Mouse (Mus musculus): Measurements from ENCODE around the gene Farsb. TPM values are rescaled to one million over a fixed set of nuclear protein-coding genes. Genes with fewer than 3 reads are reported as not detected.

Gene Farsb
- total and polyA plus RNA-seq, 2 experiments from 2014 or later, result 72.8 to 129 TPM

- no peak for TF ChIP-seq CTCF (IDR thresholded peaks at IDR 0.05; ENCODE audit: low read depth)
These were observed 51.5 kb downstream of the Farsb start for GRCm38 (mm10) chr1:78437150-78437549.

GRCm38 (mm10) chr1:78436445-78436844, 52.3 kb downstream of the Farsb start:
- DNase-seq (ENCODE audit: low spot score), result no peak
- Histone ChIP-seq H3K4me2 (ENCODE audit: low read depth, low read length) (no peak overlapping the region), H3K27me3 (ENCODE audit: insufficient read depth, low read length) (no peaks in the 10 kb centered on the region), H3K27ac (no peak overlapping the region), H3K4me3 (ENCODE audit: low read length) (no peak overlapping the region), H3K9ac (replicated peaks; ENCODE audit: low read length) (no peak overlapping the region), H3K4me1 (ENCODE audit: insufficient read depth, low read length) (no peaks in the 10 kb centered on the region), H3K36me3 (ENCODE audit: insufficient read depth, low read length) (no peaks in the 10 kb centered on the region), H3K9me3 (ENCODE audit: low read length) (no peaks in the 10 kb centered on the region)
- no peak for ATAC-seq
- no peak for TF ChIP-seq CTCF (IDR thresholded peaks at IDR 0.05; ENCODE audit: low read depth)
- WGBS, result 93% methylated on average over 1 of the region's 1 CpGs

More at GRCm38 (mm10) chr1:78437150-78437549, 51.5 kb downstream of the Farsb start:
- Histone ChIP-seq H3K9ac (replicated peaks; ENCODE audit: low read length) (no peak overlapping the region), H3K4me2 (ENCODE audit: low read depth, low read length) (no peak overlapping the region), H3K27ac (no peak overlapping the region), H3K9me3 (ENCODE audit: low read length) (no peaks in the 10 kb centered on the region), H3K4me3 (ENCODE audit: low read length) (no peak overlapping the region), H3K4me1 (ENCODE audit: insufficient read depth, low read length) (no peaks in the 10 kb centered on the region), H3K27me3 (ENCODE audit: insufficient read depth, low read length) (no peaks in the 10 kb centered on the region), H3K36me3 (ENCODE audit: insufficient read depth, low read length) (no peaks in the 10 kb centered on the region)
- WGBS, result 68% methylated on average over 3 of the region's 3 CpGs
- ATAC-seq (no peak), DNase-seq (ENCODE audit: low spot score) (no peak)

- no peak for TF ChIP-seq CTCF (IDR thresholded peaks at IDR 0.05; ENCODE audit: low read depth)
- no peaks in the 10 kb centered on the region for H3K9me3 ChIP-seq (ENCODE audit: low read length)
- no peaks in the 10 kb centered on the region for H3K36me3 ChIP-seq (ENCODE audit: insufficient read depth, low read length)
- H3K27ac ChIP-seq, result no peak overlapping the region
- WGBS, result 50% methylated on average over 2 of the region's 2 CpGs
- H3K4me1 ChIP-seq (ENCODE audit: insufficient read depth, low read length), result no peaks in the 10 kb centered on the region
- no peak overlapping the region for H3K4me2 ChIP-seq (ENCODE audit: low read depth, low read length)
- H3K27me3 ChIP-seq (ENCODE audit: insufficient read depth, low read length), result no peaks in the 10 kb centered on the region
- H3K9ac ChIP-seq (replicated peaks; ENCODE audit: low read length), result no peak overlapping the region
- no peak overlapping the region for H3K4me3 ChIP-seq (ENCODE audit: low read length)
- no peak for DNase-seq (ENCODE audit: low spot score)
- ATAC-seq, result no peak
These were observed 52.7 kb downstream of the Farsb start for GRCm38 (mm10) chr1:78435967-78436366.

- TF ChIP-seq CTCF (IDR thresholded peaks at IDR 0.05; ENCODE audit: low read depth), result no peak
- no peak overlapping the region for H3K9ac ChIP-seq (replicated peaks; ENCODE audit: low read length)
- H3K27me3 ChIP-seq (ENCODE audit: insufficient read depth, low read length), result no peaks in the 10 kb centered on the region
- H3K4me1 ChIP-seq (ENCODE audit: insufficient read depth, low read length), result no peaks in the 10 kb centered on the region
- no peak overlapping the region for H3K4me2 ChIP-seq (ENCODE audit: low read depth, low read length)
- no peak overlapping the region for H3K27ac ChIP-seq
- no peak overlapping the region for H3K4me3 ChIP-seq (ENCODE audit: low read length)
- no peaks in the 10 kb centered on the region for H3K9me3 ChIP-seq (ENCODE audit: low read length)
- DNase-seq (ENCODE audit: low spot score) (no peak), ATAC-seq (no peak)
- no peaks in the 10 kb centered on the region for H3K36me3 ChIP-seq (ENCODE audit: insufficient read depth, low read length)
- WGBS, result 98% methylated on average over 9 of the region's 9 CpGs
These were observed 55.2 kb downstream of the Farsb start for GRCm38 (mm10) chr1:78433472-78433871.

DNA sequence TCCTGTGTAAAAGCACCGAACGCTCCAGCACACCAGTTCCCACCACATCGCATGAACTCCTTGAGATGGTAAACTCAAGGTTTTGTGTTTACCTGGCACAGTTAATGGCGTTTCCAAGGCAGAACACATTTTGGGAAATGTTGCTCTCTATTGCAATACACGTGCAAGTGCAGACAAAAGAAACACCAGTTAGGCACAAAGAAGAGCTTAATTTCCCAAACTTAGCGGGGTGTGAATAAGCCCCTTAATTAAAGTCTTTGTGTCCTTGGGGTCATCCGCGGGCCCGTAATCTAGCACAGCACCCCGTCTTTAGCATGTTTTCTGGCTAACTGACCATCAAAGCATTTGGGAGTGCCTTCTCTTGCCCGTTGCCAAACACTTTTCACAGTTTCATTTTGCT, 59.8 kb downstream of the Farsb start:
- no peak for ATAC-seq
- H3K4me1 ChIP-seq (ENCODE audit: insufficient read depth, low read length), result no peaks in the 10 kb centered on the region; the same call in 1 of the 2 replicates
- no peak overlapping the region for H3K4me3 ChIP-seq (ENCODE audit: low read length)
- no peaks in the 10 kb centered on the region for H3K36me3 ChIP-seq (ENCODE audit: insufficient read depth, low read length)
- H3K9ac ChIP-seq (replicated peaks; ENCODE audit: low read length), result no peak overlapping the region
- no peak overlapping the region for H3K27ac ChIP-seq
- no peaks in the 10 kb centered on the region for H3K9me3 ChIP-seq (ENCODE audit: low read length)
- 37% methylated on average over 11 of the region's 11 CpGs for WGBS
- no peak for TF ChIP-seq CTCF (IDR thresholded peaks at IDR 0.05; ENCODE audit: low read depth)
- no peaks in the 10 kb centered on the region for H3K27me3 ChIP-seq (ENCODE audit: insufficient read depth, low read length)
- no peak for DNase-seq (ENCODE audit: low spot score)
- H3K4me2 ChIP-seq (ENCODE audit: low read depth, low read length), result no peak overlapping the region

DNA sequence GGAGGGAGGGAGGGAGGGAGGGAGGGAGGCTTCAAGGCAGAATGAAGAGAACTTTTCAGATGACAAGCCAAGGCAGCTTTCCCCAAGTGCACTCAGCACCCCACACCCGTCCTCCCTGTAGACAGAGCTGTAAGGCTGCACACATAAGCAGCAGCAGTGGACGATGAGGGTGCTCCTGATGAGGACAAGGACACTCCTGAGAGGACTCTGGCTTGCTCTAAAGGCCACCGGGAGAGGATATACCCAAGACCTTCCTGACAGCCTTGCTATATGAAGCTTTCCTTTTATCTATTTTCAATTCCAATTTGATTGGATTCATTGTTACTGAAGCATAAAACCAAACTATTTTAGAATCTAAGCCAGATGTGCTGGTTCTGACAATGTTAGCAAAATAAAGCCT, 61.9 kb downstream of the Farsb start:
- H3K9ac ChIP-seq (replicated peaks; ENCODE audit: low read length), result no peak overlapping the region
- no peak for ATAC-seq
- no peaks in the 10 kb centered on the region; the same call in 1 of the 2 replicates for H3K4me1 ChIP-seq (ENCODE audit: insufficient read depth, low read length)
- H3K9me3 ChIP-seq (ENCODE audit: low read length), result no peaks in the 10 kb centered on the region
- H3K4me3 ChIP-seq (ENCODE audit: low read length), result no peak overlapping the region
- H3K36me3 ChIP-seq (ENCODE audit: insufficient read depth, low read length), result no peaks in the 10 kb centered on the region
- no peaks in the 10 kb centered on the region for H3K27me3 ChIP-seq (ENCODE audit: insufficient read depth, low read length)
- no peak for TF ChIP-seq CTCF (IDR thresholded peaks at IDR 0.05; ENCODE audit: low read depth)
- no peak overlapping the region for H3K27ac ChIP-seq
- H3K4me2 ChIP-seq (ENCODE audit: low read depth, low read length), result no peak overlapping the region
- 58% methylated on average over 3 of the region's 3 CpGs for WGBS
- no peak for DNase-seq (ENCODE audit: low spot score)

DNA sequence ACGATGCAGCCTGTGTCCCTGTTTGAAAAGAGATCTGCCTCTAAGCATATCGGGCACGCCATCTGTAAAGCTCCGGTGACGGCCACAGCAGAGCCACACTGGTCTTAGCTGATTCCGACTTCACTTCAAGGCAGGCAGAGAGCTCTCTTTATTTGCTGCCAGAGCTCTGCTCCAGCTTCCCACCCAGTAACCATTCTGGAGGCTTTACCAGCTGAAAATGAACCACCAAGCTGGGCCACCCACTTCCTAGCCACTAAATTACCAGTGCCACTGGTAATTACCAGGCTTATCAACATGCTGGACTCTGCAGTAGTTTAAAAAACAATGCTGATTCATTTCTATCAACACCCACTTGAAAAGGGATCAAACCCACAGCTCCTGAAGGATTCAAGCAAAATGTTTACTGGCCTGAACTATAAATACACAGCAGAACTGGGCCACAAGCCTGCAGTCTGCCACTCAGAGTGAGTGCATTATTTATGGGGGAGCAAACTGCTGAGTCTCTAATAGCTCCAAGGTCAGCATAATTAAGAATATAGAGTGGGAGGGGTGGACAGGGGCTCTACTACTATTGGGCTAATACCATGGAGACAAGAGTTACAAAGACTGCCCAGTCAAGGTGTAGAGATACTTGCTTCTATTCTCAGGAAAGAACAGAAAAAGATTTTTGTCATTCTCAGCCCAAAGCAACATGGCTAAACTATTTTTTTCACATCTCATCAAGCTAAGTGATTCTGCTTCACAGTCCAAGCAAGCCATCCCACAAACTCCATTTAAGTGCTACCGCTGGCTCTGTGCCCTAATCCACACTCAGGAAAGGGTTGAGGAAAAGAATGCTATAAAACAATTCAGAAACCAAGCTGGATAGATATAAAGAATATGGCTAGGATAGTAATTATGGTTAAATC, 62.6 kb downstream of the Farsb start:
- H3K36me3 ChIP-seq (ENCODE audit: insufficient read depth, low read length), result no peaks in the 10 kb centered on the region
- ATAC-seq (no peak), DNase-seq (ENCODE audit: low spot score) (no peak)
- no peaks in the 10 kb centered on the region for H3K27me3 ChIP-seq (ENCODE audit: insufficient read depth, low read length)
- 57% methylated on average over 7 of the region's 7 CpGs for WGBS
- no peak overlapping the region for H3K4me3 ChIP-seq (ENCODE audit: low read length)
- no peaks in the 10 kb centered on the region for H3K9me3 ChIP-seq (ENCODE audit: low read length)
- H3K9ac ChIP-seq (replicated peaks; ENCODE audit: low read length), result no peak overlapping the region
- TF ChIP-seq CTCF (IDR thresholded peaks at IDR 0.05; ENCODE audit: low read depth), result no peak
- no peak overlapping the region for H3K4me2 ChIP-seq (ENCODE audit: low read depth, low read length)
- H3K27ac ChIP-seq, result peak overlapping the region; percentile 8; the same call in 1 of the 2 replicates
- H3K4me1 ChIP-seq (ENCODE audit: insufficient read depth, low read length), result no peaks in the 10 kb centered on the region; the same call in 1 of the 2 replicates

Measured in hindbrain, postnatal 0 days (tissue).